Mouse (Mus musculus) MEL (cell line): Measurements from ENCODE around the gene Fbln2. TPM values are rescaled to one million over a fixed set of nuclear protein-coding genes. Genes with fewer than 3 reads are reported as not detected.

Experiments used
- DNase-seq: peaks from one replicate; pipeline ENCODE4 v3.0.0; 2011; ENCODE audit warnings: low read depth, low spot score
- H3K27ac ChIP-seq: 2 replicates; pipeline ENCODE4 v1.5.1; 2012; ENCODE audit warnings: low read depth, mild to moderate bottlenecking, control low read depth, low read length, moderate library complexity; ENCODE audit not compliant: control insufficient read depth
- H3K27me3 ChIP-seq, 2 experiments: fragments of 150-350 bp in 1 of 2; sonication (generic) in 1 of 2; 2 replicates each; pipeline ENCODE4 v1.6.1; 2012; ENCODE audit warnings: low read length in 2 of 2, mild to moderate bottlenecking in 2 of 2, improper control_type of control experiment in 1 of 2, moderate library complexity in 1 of 2; ENCODE audit not compliant: insufficient read depth in 2 of 2, control insufficient read depth in 1 of 2
- H3K36me3 ChIP-seq, 2 experiments: 2 replicates each; pipeline ENCODE4 v1.6.1; 2012 to 2014; ENCODE audit warnings: low read length in 2 of 2, improper control_type of control experiment in 1 of 2, inconsistent platforms in 1 of 2, mild to moderate bottlenecking in 1 of 2; ENCODE audit not compliant: insufficient read depth in 2 of 2, control insufficient read depth in 1 of 2
- H3K4me1 ChIP-seq, 2 experiments: fragments of 150-350 bp in 1 of 2; sonication (generic) in 1 of 2; 2 replicates each; pipeline ENCODE4 v1.6.1; 2012; ENCODE audit warnings: low read length in 2 of 2, improper control_type of control experiment in 1 of 2, mild to moderate bottlenecking in 1 of 2; ENCODE audit not compliant: insufficient read depth in 2 of 2, control insufficient read depth in 1 of 2
- H3K4me3 ChIP-seq, 2 experiments: fragments of 150-350 bp in 1 of 2; sonication (generic) in 1 of 2; 2 replicates each; pipeline ENCODE4 v1.5.1; 2012; ENCODE audit warnings: low read depth in 2 of 2, low read length in 2 of 2, mild to moderate bottlenecking in 2 of 2, moderate library complexity in 2 of 2, control low read depth in 1 of 2, improper control_type of control experiment in 1 of 2; ENCODE audit not compliant: control insufficient read depth in 1 of 2, insufficient read depth in 1 of 2
- H3K79me2 ChIP-seq: 2 replicates; pipeline ENCODE4 v1.6.1; 2012; ENCODE audit warnings: mild to moderate bottlenecking, low read length, moderate library complexity; ENCODE audit not compliant: control insufficient read depth, poor library complexity, insufficient read depth
- H3K9ac ChIP-seq: 2 replicates; pipeline ENCODE4 v1.6.1; 2012; ENCODE audit warnings: low read depth, mild to moderate bottlenecking, control low read depth, low read length, moderate library complexity; ENCODE audit not compliant: control insufficient read depth, poor library complexity, severe bottlenecking
- H3K9me3 ChIP-seq: fragments of 150-350 bp; sonication (generic); replicated peaks from 2 replicates; pipeline ENCODE4 v1.6.1; 2012; ENCODE audit warnings: mild to moderate bottlenecking, low read length, improper control_type of control experiment, moderate library complexity; ENCODE audit not compliant: insufficient read depth
- CHD1 ChIP-seq: IDR thresholded peaks from 2 replicates; pipeline ENCODE4 v1.6.1; 2012; ENCODE audit warnings: low read depth, mild to moderate bottlenecking, inconsistent platforms, low read length, improper control_type of control experiment
- ETS1 ChIP-seq: IDR thresholded peaks from 2 replicates; pipeline ENCODE4 v1.6.1; 2012; ENCODE audit warnings: low read depth, mild to moderate bottlenecking, inconsistent platforms, low read length, improper control_type of control experiment, moderate library complexity
- GATA1 ChIP-seq: IDR thresholded peaks from 2 replicates; pipeline ENCODE4 v1.6.1; 2011; ENCODE audit warnings: low read depth, low read length, improper control_type of control experiment
- HCFC1 ChIP-seq: IDR thresholded peaks from 2 replicates; pipeline ENCODE4 v1.6.1; 2012; ENCODE audit warnings: low read depth, mild to moderate bottlenecking, inconsistent platforms, low read length, improper control_type of control experiment, moderate library complexity
- MEF2A ChIP-seq: IDR thresholded peaks from 2 replicates; pipeline ENCODE4 v1.6.1; 2014; ENCODE audit warnings: low read depth, mild to moderate bottlenecking, inconsistent platforms, low read length, improper control_type of control experiment; ENCODE audit not compliant: poor library complexity, insufficient replicate concordance, severe bottlenecking; ENCODE audit errors: extremely low read depth
- MYB ChIP-seq: IDR thresholded peaks from 2 replicates; pipeline ENCODE4 v1.6.1; 2011; ENCODE audit warnings: mild to moderate bottlenecking, low read depth, low read length, improper control_type of control experiment
- NRF1 ChIP-seq: IDR thresholded peaks from 2 replicates; pipeline ENCODE4 v1.6.1; 2014; ENCODE audit warnings: low read depth, mild to moderate bottlenecking, inconsistent platforms, low read length, improper control_type of control experiment, moderate library complexity; ENCODE audit not compliant: poor library complexity, insufficient read depth, severe bottlenecking
- POLR2AphosphoS2 ChIP-seq: IDR thresholded peaks from 2 replicates; pipeline ENCODE4 v1.6.1; 2011; ENCODE audit warnings: low read length, improper control_type of control experiment
- POLR2AphosphoS5 ChIP-seq: IDR thresholded peaks from 2 replicates; pipeline ENCODE4 v1.6.1; 2012; ENCODE audit warnings: low read depth, borderline replicate concordance, mild to moderate bottlenecking, inconsistent platforms, low read length, moderate library complexity, mixed read lengths
- SIN3A ChIP-seq: IDR thresholded peaks from 2 replicates; pipeline ENCODE4 v1.6.1; 2012; ENCODE audit warnings: low read length, improper control_type of control experiment, inconsistent platforms
- SMC3 ChIP-seq: IDR thresholded peaks from 2 replicates; pipeline ENCODE4 v1.6.1; 2011; ENCODE audit warnings: low read depth, low read length, improper control_type of control experiment
- TAL1 ChIP-seq: IDR thresholded peaks from 2 replicates; pipeline ENCODE4 v1.6.1; 2012; ENCODE audit warnings: mild to moderate bottlenecking, inconsistent platforms, low read length, moderate library complexity, mixed read lengths
- TBP ChIP-seq: IDR thresholded peaks from 2 replicates; pipeline ENCODE4 v1.8.0; 2011; ENCODE audit warnings: low read depth, low read length, improper control_type of control experiment
- TCF12 ChIP-seq: IDR thresholded peaks from 2 replicates; pipeline ENCODE4 v1.6.1; 2014; ENCODE audit warnings: low read depth, mild to moderate bottlenecking, inconsistent platforms, low read length, improper control_type of control experiment, moderate library complexity
- ZMIZ1 ChIP-seq: IDR thresholded peaks from 2 replicates; pipeline ENCODE4 v1.6.1; 2012; ENCODE audit warnings: low read depth, mild to moderate bottlenecking, inconsistent platforms, low read length, improper control_type of control experiment, moderate library complexity
- polyA plus RNA-seq, 2 experiments: library from polyadenylated mRNA; stranded (reverse) in 1 of 2; unstranded in 1 of 2; fragments of >175 nt in 1 of 2; fragments of >200 nt in 1 of 2; gene quantifications; 2 replicates each; pipeline versions ENCODE4 v1.2.1 to v1.2.4; 2012; ENCODE audit warnings: low replicate concordance in 2 of 2, low read depth in 1 of 2; ENCODE audit not compliant: insufficient read length in 2 of 2, insufficient read depth in 1 of 2, missing spikeins in 1 of 2
- total RNA-seq: library from RNA; depleted of rRNA; stranded (reverse); fragments of 300-350 nt; gene quantifications from 2 replicates; pipeline ENCODE4 v1.2.3, GENCODE M21; 2012

Gene Fbln2
- total and polyA plus RNA-seq, 3 experiments, result 1.9 to 2.3 TPM; not detected in 1

- no peaks in the 10 kb centered on the region for H3K9me3 ChIP-seq
- peaks cover 0 to 3% of the 10 kb centered on the region in 2 experiments; a peak in 1 of 4 replicates for H3K36me3 ChIP-seq
- H3K27ac ChIP-seq, result no peak overlapping the region
- H3K27me3 ChIP-seq, result peaks cover 0 to 6% of the 10 kb centered on the region in 2 experiments; a peak in 3 of 4 replicates
- H3K9ac ChIP-seq, result no peak overlapping the region
- no peak overlapping the region for H3K4me3 ChIP-seq
- peaks cover 0 to 11% of the 10 kb centered on the region in 2 experiments; a peak in 2 of 4 replicates for H3K4me1 ChIP-seq
- no peak for DNase-seq
- no peak for TF ChIP-seq HCFC1
- no peak for TF ChIP-seq TAL1
- TF ChIP-seq ZMIZ1, result no peak
- no peak for TF ChIP-seq MYB
- no peak for TF ChIP-seq TCF12
- no peak for TF ChIP-seq NRF1
- TF ChIP-seq CHD1, result no peak
- no peak for TF ChIP-seq SMC3
- no peak for TF ChIP-seq MEF2A
- TF ChIP-seq ETS1, result no peak
- TF ChIP-seq POLR2AphosphoS5, result no peak
- TF ChIP-seq, all 39 proteins: peak for 0
- no peaks in the 10 kb centered on the region for H3K79me2 ChIP-seq
Measured at GRCm38 (mm10) chr6:91213287-91214218, 1.3 kb downstream of the Fbln2 start.

GRCm38 (mm10) chr6:91215454-91215853 is 3.2 kb downstream of the Fbln2 start:
- TF ChIP-seq GATA1 (no peak), TBP (no peak), SIN3A (no peak), CHD1 (no peak), POLR2AphosphoS2 (no peak)
- Histone ChIP-seq H3K4me1 (peaks cover 0 to 11% of the 10 kb centered on the region in 2 experiments; a peak in 2 of 4 replicates), H3K27me3 (peaks cover 0 to 6% of the 10 kb centered on the region in 2 experiments; a peak in 3 of 4 replicates), H3K27ac (no peak overlapping the region), H3K9me3 (no peaks in the 10 kb centered on the region), H3K4me3 (no peak overlapping the region), H3K79me2 (no peaks in the 10 kb centered on the region), H3K36me3 (peaks cover 0 to 3% of the 10 kb centered on the region in 2 experiments; a peak in 1 of 4 replicates), H3K9ac (no peak overlapping the region)
- DNase-seq, result no peak
